Mouse (Mus musculus): ENCODE measurements around the gene Irgm2.

- no peak for TF ChIP-seq CTCF (IDR thresholded peaks at IDR 0.05; ENCODE audit: borderline replicate concordance, extremely low read depth, insufficient read depth, insufficient read length)
- TF ChIP-seq POLR2A (IDR thresholded peaks at IDR 0.05; ENCODE audit: borderline replicate concordance, extremely low read depth, insufficient read depth, insufficient read length, poor library complexity, severe bottlenecking): no peak
These were observed 55.0 kb downstream of the Irgm2 start for GRCm38 (mm10) chr11:58254411-58254810.

Data from brain, embryonic 14.5 days (tissue).